Mouse (Mus musculus) kidney, embryonic 16.5 days (tissue): ENCODE measurements around the gene Syt6. TPM values are rescaled to one million over a fixed set of nuclear protein-coding genes. Genes with fewer than 3 reads are reported as not detected.

ENCODE experiments used
- ATAC-seq: fragments of 200-750 bp; cut with Nextera tagmentation; 2 replicates; pipeline ENCODE4 v1.8.0; 2017; ENCODE audit warnings: moderate TSS enrichment; ENCODE audit not compliant: low FRiP score, low TSS enrichment
- H3K27ac ChIP-seq: fragments of 300-500 bp; sonication (generic); 2 replicates; pipeline ENCODE4 v1.5.1; 2014; ENCODE audit warnings: low read length
- H3K27me3 ChIP-seq: fragments of 300-500 bp; sonication (generic); 2 replicates; pipeline ENCODE4 v1.6.1; 2014; ENCODE audit warnings: low read length, control low read depth, mixed read lengths; ENCODE audit not compliant: insufficient read depth
- H3K36me3 ChIP-seq: fragments of 300-500 bp; sonication (generic); 2 replicates; pipeline ENCODE4 v1.6.1; 2014; ENCODE audit warnings: low read length, control low read depth, mixed read lengths; ENCODE audit not compliant: insufficient read depth
- H3K4me1 ChIP-seq: fragments of 300-500 bp; sonication (generic); 2 replicates; pipeline ENCODE4 v1.6.1; 2014; ENCODE audit warnings: low read length, control low read depth, mixed read lengths; ENCODE audit not compliant: insufficient read depth
- H3K4me2 ChIP-seq: fragments of 300-500 bp; sonication (generic); replicated peaks from 2 replicates; pipeline ENCODE4 v1.6.1; 2014; ENCODE audit warnings: low read depth, low read length
- H3K4me3 ChIP-seq: fragments of 300-500 bp; sonication (generic); 2 replicates; pipeline ENCODE4 v1.5.1; 2014; ENCODE audit warnings: mild to moderate bottlenecking, low read length
- H3K9ac ChIP-seq: fragments of 300-500 bp; sonication (generic); replicated peaks from 2 replicates; pipeline ENCODE4 v1.6.1; 2014; ENCODE audit warnings: low read length
- H3K9me3 ChIP-seq: fragments of 300-500 bp; sonication (generic); 2 replicates; pipeline ENCODE4 v1.6.1; 2016; ENCODE audit warnings: low read length, control low read depth
- WGBS: fragments of 180-500 bp; shearing (Covaris S2); extraction: QIAGEN DNeasy Blood & Tissue Kit; methylation state at CpG from one replicate; pipeline ENCODE4 v1.1.7; 2014; 5-methylcytosine and 5-hydroxymethylcytosine counted together
- polyA plus RNA-seq: library from polyadenylated mRNA; unstranded; fragments of >200 nt; fragmentation: Nextera tagmentation; extraction: Ambion mirVana; gene quantifications from 2 replicates; pipeline ENCODE4 v1.2.1, GENCODE M21; 2015

Gene Syt6
- polyA plus RNA-seq, 1 experiment from 2014 or later = 0.10 TPM

DNA sequence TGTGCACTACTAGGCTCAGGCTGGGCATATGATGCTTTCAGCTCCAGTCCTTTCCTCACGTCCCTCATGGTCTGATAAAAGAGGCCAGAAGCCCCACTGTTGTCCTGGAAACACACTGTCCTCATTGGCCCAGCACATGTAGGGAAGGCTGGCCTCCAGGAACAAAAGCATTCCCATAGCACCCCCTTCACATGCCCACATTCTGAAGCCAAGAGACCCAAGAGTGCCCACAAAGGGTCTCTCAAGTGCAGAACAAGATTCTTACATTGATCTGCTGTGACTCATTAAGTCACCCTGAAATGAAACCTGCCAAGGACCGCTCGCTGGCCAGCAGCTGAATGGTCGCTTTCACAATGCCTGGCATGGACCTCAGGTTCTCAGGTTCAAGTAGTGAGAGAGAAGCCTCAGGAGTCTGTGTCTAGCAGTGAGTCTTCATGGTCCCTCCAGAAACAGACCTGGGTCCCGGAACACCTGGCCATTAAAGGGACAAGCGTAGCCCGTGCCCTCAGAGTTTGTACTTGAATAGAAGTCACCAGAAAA, 20.3 kb downstream of the Syt6 start:
- Histone ChIP-seq H3K4me2 (no peak overlapping the region), H3K9me3 (no peaks in the 10 kb centered on the region), H3K27me3 (no peaks in the 10 kb centered on the region), H3K4me3 (no peak overlapping the region), H3K27ac (no peak overlapping the region), H3K36me3 (no peaks in the 10 kb centered on the region), H3K9ac (no peak overlapping the region), H3K4me1 (no peaks in the 10 kb centered on the region)
- WGBS = 84% methylated on average over 7 of the region's 7 CpGs
- no peak for ATAC-seq

DNA sequence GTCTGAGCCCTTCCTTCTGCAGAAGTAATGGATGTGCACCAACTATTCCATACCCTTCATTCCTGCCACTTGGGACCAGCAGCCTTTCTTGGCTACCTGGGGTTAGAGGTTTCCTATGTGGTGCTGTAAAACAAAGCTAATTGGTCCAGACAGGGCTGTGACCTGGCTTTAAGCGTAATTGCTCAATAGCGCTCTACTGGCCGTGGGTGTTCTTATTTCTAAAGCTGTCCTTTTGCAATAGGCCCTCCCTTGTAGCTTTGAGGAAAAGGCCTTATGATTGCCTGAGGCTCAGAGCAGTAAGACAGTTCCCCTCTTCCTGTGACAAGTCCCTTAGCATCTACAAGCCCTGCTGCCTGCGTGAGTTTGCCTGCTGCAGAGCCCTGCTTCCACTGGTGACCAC, 22.6 kb downstream of the Syt6 start:
- H3K27ac ChIP-seq = no peak overlapping the region
- H3K4me1 ChIP-seq = no peaks in the 10 kb centered on the region
- no peak overlapping the region for H3K9ac ChIP-seq
- no peaks in the 10 kb centered on the region for H3K27me3 ChIP-seq
- ATAC-seq = no peak
- no peak overlapping the region for H3K4me2 ChIP-seq
- H3K36me3 ChIP-seq = no peaks in the 10 kb centered on the region
- no peak overlapping the region for H3K4me3 ChIP-seq
- no peaks in the 10 kb centered on the region for H3K9me3 ChIP-seq
- WGBS = 69% methylated on average over 4 of the region's 4 CpGs

GRCm38 (mm10) chr3:103601011-103601410, 26.0 kb downstream of the Syt6 start:
- no peaks in the 10 kb centered on the region for H3K4me1 ChIP-seq
- no peak overlapping the region for H3K4me3 ChIP-seq
- no peaks in the 10 kb centered on the region for H3K27me3 ChIP-seq
- H3K9me3 ChIP-seq = no peaks in the 10 kb centered on the region
- WGBS = 40% methylated on average over 7 of the region's 7 CpGs
- H3K27ac ChIP-seq = no peak overlapping the region
- ATAC-seq = no peak
- no peak overlapping the region for H3K9ac ChIP-seq
- H3K36me3 ChIP-seq = no peaks in the 10 kb centered on the region
- H3K4me2 ChIP-seq = no peak overlapping the region

- H3K9ac ChIP-seq = no peak overlapping the region
- WGBS = 75% methylated on average over 1 of the region's 1 CpGs
- H3K9me3 ChIP-seq = no peaks in the 10 kb centered on the region
- no peak for ATAC-seq
- no peak overlapping the region for H3K27ac ChIP-seq
- H3K36me3 ChIP-seq = no peaks in the 10 kb centered on the region
- H3K4me2 ChIP-seq = no peak overlapping the region
- no peaks in the 10 kb centered on the region for H3K27me3 ChIP-seq
- no peaks in the 10 kb centered on the region for H3K4me1 ChIP-seq
- H3K4me3 ChIP-seq = no peak overlapping the region
Measured at GRCm38 (mm10) chr3:103601561-103601960, 26.5 kb downstream of the Syt6 start.

DNA sequence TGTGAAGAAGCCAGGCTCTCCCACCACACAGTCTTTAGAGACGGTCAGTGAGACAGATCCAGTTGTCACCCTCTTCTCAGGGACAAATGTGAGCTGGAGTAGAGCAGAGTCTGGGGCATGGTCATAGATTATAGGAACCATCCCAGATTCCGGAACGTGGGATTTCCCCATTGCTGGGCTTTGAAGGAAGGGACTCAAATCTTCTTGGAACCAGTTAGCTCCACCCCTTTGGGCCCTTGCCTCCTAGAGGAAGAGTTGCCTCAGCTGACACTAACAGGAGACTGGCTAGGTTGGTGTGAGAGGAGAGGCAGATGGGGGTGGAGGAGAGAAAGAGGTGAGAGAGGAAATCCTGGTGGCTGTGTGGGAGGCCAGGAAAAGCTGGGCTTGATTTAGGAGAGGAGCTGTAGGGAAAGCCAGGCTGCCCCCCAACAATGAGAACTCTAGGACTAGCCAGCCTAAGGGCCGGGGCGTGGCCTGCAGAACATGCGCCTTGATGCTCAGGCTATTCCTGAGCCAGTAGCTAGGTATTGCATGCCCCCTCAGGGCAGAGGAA, 31.1 kb downstream of the Syt6 start:
- no peak overlapping the region for H3K4me3 ChIP-seq
- no peak for ATAC-seq
- no peaks in the 10 kb centered on the region for H3K9me3 ChIP-seq
- H3K4me2 ChIP-seq = no peak overlapping the region
- H3K36me3 ChIP-seq = no peaks in the 10 kb centered on the region
- H3K9ac ChIP-seq = no peak overlapping the region
- WGBS = 88% methylated on average over 6 of the region's 6 CpGs
- H3K27me3 ChIP-seq = no peaks in the 10 kb centered on the region
- no peaks in the 10 kb centered on the region for H3K4me1 ChIP-seq
- H3K27ac ChIP-seq = no peak overlapping the region

- Histone ChIP-seq H3K36me3 (no peaks in the 10 kb centered on the region), H3K4me1 (no peaks in the 10 kb centered on the region), H3K4me2 (no peak overlapping the region), H3K9ac (no peak overlapping the region), H3K27ac (no peak overlapping the region), H3K4me3 (no peak overlapping the region), H3K9me3 (no peaks in the 10 kb centered on the region), H3K27me3 (no peaks in the 10 kb centered on the region)
- WGBS = 77% methylated on average over 13 of the region's 13 CpGs
- no peak for ATAC-seq
Measured at GRCm38 (mm10) chr3:103606660-103607595, 31.9 kb downstream of the Syt6 start.

DNA sequence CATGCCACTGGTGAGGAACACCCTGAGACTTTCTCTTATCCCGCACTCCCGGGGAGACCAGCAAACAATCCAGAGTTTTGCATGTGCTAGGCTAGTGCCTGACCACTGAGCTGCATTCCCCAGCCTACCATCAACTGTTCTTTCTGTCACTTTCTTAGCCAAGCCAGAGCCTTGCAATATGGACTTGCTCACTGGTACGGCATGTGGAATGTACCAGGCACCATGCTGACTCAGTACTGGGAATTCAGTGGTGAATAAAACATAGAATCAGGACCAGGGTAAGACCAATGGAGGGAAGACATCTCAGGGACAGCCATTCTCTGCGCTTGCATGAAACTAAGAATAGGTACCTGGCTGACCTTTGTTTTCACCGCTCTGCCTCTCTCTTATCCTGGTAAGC, 35.2 kb downstream of the Syt6 start:
- no peaks in the 10 kb centered on the region for H3K27me3 ChIP-seq
- no peak overlapping the region for H3K4me3 ChIP-seq
- no peaks in the 10 kb centered on the region for H3K36me3 ChIP-seq
- no peaks in the 10 kb centered on the region for H3K9me3 ChIP-seq
- no peak overlapping the region for H3K9ac ChIP-seq
- H3K4me1 ChIP-seq = no peaks in the 10 kb centered on the region
- no peak for ATAC-seq
- H3K4me2 ChIP-seq = no peak overlapping the region
- H3K27ac ChIP-seq = no peak overlapping the region
- 87% methylated on average over 5 of the region's 5 CpGs for WGBS

GRCm38 (mm10) chr3:103612636-103613355, 37.8 kb downstream of the Syt6 start:
- Histone ChIP-seq H3K4me1 (no peaks in the 10 kb centered on the region), H3K9ac (no peak overlapping the region), H3K27ac (no peak overlapping the region), H3K36me3 (no peaks in the 10 kb centered on the region), H3K9me3 (no peaks in the 10 kb centered on the region), H3K4me3 (no peak overlapping the region), H3K4me2 (no peak overlapping the region), H3K27me3 (no peaks in the 10 kb centered on the region)
- 73% methylated on average over 9 of the region's 9 CpGs for WGBS
- ATAC-seq = no peak

DNA sequence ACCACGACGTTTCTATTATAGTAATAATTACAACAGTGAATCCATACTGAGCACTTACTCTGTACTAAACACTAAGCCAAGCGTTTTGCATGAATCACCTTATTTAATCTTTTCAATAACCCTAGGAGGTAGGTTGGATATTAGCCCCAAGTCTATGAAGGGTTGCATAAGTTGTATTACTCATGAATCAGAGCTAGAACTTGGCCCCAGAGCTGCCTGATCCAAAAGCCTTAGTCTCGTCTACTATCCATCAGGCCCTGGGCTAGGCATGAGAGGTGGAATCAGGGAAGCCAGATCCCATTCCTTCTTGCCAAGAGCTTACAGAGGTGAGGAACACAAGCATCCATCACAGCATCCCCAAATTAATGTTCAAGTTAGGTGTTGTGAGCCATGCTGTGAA, 40.6 kb downstream of the Syt6 start:
- no peak overlapping the region for H3K9ac ChIP-seq
- H3K4me3 ChIP-seq = no peak overlapping the region
- no peak for ATAC-seq
- H3K36me3 ChIP-seq = no peaks in the 10 kb centered on the region
- no peak overlapping the region for H3K4me2 ChIP-seq
- no peaks in the 10 kb centered on the region for H3K27me3 ChIP-seq
- no peaks in the 10 kb centered on the region for H3K4me1 ChIP-seq
- no peak overlapping the region for H3K27ac ChIP-seq
- H3K9me3 ChIP-seq = no peaks in the 10 kb centered on the region
- 86% methylated on average over 4 of the region's 4 CpGs for WGBS
